16 mouse cellular contexts compared by ENCODE assay signal in genomic region chr7:88502217-88502817, GRCm38 (mm10).
DNase-seq lines count a peak whose midpoint lies in the region; ATAC-seq lines count a peak whose summit lies in the region.
"Had no signal": no experiment of that assay in that cellular context is flagged by ENCODE, and none has a peak within 500 bp of the region (broad histone marks: within the 10 kb centered on the region; RNA-seq: fewer than 3 reads in every experiment).

No protein-coding gene starts in this region.

- intact Hi-C loops in left cerebral cortex, postnatal 4 days (cut with DNase I), result no loop called here

- ATAC-seq in granulocyte monocyte progenitor cell, adult 5-6 weeks (replicated peaks; ENCODE audit: poor library complexity, severe bottlenecking), result peak; percentile 99
- peak; percentile 72 for ATAC-seq in megakaryocyte, adult 5-6 weeks (ENCODE audit: poor library complexity, severe bottlenecking)
- ATAC-seq: forebrain, embryonic 15.5 days; Patski had no signal

- peak; percentile 87 for DNase-seq in 416B (ENCODE audit: low read depth)
- DNase-seq in MEL-GATA-1-ER (ENCODE audit: extremely low read depth, low read depth), result peak; percentile 23
- DNase-seq in heart, adult 11 months, result no peak
- DNase-seq in thymus, postnatal 25 days, result no peak
- DNase-seq in frontal cortex, postnatal 10 days (ENCODE audit: low spot score in 2 of 2), result no peak
- no peak for DNase-seq in left cerebral cortex, postnatal 4 days
- DNase-seq: adrenal gland, adult 8-10 months; adrenal gland, postnatal 36 days; cerebellum, adult 2 months; cerebellum, postnatal 10 days; gastrocnemius, postnatal 10 days; kidney, adult 11 months had no signal

Comparison
In these comparisons a context has a peak if more than half of its experiments do, and no peak if none do; other contexts are left out.
1. DNase-seq: peak in 416B (single experiment) and MEL-GATA-1-ER (single experiment); none in heart, adult 11 months (single experiment), thymus, postnatal 25 days (single experiment), frontal cortex, postnatal 10 days (0 of 2) and left cerebral cortex, postnatal 4 days (single experiment).